Mouse (Mus musculus): ENCODE data around the gene Wdr72. TPM values are rescaled to one million over a fixed set of nuclear protein-coding genes. Genes with fewer than 3 reads are reported as not detected.

The Wdr72 gene
- total RNA-seq, 2 experiments from 2014 or later = not detected

- no peak for DNase-seq
- intact Hi-C loops (cut with DNase I) = no loop called here
These were observed 84.7 kb downstream of the Wdr72 start for GRCm38 (mm10) chr9:74194898-74195297.

- no peak for DNase-seq
- intact Hi-C loops (cut with DNase I) = no loop called here
These were observed 118.1 kb downstream of the Wdr72 start for GRCm38 (mm10) chr9:74228272-74228671.

- no peak for DNase-seq
- intact Hi-C loops (cut with DNase I) = no loop called here
These were observed 131.1 kb downstream of the Wdr72 start for GRCm38 (mm10) chr9:74241292-74241691.

DNA sequence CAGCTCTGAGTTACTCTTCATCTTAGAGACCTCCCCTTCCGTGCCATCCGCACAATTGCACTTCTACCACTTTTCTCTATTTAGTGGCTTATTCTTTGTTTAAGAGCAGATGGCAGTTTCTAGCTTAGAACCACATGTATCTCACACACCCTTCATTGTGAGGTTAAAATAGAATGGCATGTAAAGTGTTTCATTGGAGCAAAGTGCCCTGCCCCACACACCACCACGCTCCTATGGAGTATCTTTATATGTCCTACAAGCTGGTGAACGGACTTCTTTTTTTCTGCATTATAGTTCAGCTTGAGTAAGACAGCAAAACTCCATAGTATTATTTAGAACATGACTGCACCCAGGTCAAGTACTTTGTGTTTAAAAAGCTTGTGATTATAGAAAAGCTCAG is 137.9 kb downstream of the Wdr72 start:
- no peak for DNase-seq
- intact Hi-C loops (cut with DNase I) = no loop called here

DNA sequence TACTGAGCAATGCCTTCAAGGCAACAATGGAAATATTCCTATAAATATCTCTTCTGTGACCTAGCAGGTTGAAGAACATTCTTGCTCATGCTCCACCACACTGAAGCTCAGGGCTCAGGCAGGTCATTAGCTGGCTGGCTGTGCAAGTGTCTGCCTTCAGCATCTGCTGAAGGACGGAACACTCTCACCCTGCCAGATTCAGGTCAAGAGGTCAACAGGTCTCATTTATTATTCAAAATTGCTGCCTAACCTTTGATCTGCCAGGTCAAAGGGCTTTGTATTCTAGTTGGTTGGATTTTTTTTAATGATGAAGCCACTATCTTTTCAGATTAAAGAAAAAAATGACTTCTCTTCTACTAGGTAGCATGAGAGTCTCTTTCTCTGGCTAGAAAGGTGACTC is 139.3 kb downstream of the Wdr72 start:
- intact Hi-C loops (cut with DNase I) = no loop called here
- no peak for DNase-seq

DNA sequence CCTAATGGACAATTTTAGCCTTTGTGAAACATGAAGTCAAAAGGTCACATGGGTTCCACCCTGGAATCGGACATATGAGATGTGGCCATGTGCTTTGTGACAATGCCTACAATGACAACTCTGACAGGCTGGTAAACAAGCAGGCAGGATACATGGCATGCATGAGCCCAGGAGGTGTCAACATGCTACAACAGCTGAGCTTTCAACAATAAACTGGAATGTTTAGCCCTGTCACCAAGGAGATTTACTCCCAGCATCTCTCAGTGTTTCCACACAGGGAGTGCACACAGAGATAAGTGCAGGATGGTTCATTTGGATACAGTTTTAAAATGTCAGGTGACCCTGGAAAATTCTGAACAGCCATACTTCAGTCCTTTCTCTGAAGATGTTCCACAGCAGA is 140.4 kb downstream of the Wdr72 start:
- no peak for DNase-seq
- intact Hi-C loops (cut with DNase I) = no loop called here

- intact Hi-C loops (cut with DNase I) = no loop called here
- DNase-seq = no peak
These were observed 148.2 kb downstream of the Wdr72 start for GRCm38 (mm10) chr9:74258389-74258788.

GRCm38 (mm10) chr9:74277752-74278385 is 167.7 kb downstream of the Wdr72 start:
- DNase-seq = no peak
- intact Hi-C loops (cut with DNase I) = no loop called here

DNA sequence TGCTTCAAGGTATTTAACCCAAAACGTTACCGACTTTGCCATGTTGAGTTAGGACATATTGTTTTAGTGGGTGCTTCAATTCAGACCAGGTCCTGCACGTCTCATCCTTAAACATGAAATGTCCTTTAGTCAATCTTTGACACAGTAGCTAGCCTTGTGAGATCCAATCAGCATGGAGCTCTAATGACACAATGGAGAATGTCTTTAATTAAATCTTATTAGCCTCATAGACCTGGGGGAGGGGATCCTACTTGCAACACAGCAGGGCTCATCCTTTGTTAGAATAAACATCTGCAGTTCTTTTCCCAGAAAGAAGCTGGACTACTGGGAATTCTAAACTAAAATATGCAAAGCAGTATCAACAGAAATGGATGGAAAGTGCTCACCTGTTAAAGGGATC is 171.9 kb downstream of the Wdr72 start:
- intact Hi-C loops (cut with DNase I) = no loop called here
- no peak for DNase-seq

GRCm38 (mm10) chr9:74286210-74286609 is 176.1 kb downstream of the Wdr72 start:
- intact Hi-C loops (cut with DNase I) = no loop called here
- DNase-seq = no peak

DNA sequence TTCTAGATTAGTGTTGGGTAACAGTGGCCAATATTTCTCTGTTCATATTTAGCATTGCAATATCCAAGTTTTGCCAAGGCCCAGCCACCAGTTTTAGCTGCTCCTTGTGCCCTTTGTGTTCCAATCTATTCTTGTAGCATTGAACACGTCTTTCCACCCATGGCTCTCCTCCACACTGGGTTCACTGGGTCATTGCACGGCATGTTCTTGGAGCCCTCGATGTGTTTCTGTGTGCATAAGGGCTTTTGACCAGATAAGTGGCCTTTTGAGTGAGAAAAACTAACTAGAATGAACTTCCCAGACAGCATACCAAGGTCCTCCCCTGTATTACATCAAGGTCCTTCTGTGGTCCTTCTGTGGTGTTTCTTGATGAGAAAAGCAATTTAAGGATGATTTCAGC is 184.3 kb downstream of the Wdr72 start:
- no peak for DNase-seq
- intact Hi-C loops (cut with DNase I) = no loop called here

DNA sequence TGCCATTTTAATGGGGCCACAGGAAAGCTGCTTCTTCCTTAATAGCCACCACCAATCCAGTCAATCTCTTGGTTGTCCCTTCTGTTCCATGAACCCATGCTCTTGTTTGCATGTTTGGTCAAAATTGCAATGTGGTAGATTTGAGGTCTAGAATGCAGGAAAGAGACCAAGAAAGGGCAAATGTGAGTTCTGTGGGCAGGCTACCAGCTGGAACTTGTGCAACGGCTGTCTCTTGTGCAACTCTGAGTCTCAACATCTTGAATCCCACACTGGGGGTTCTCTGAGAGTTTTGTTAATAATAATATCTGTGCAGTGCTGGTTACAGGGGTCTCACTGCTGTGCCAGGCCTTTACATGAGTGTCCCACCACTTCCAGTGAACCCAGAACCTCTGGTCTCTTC is 208.6 kb downstream of the Wdr72 start:
- intact Hi-C loops (cut with DNase I) = no loop called here
- DNase-seq = no peak

DNA sequence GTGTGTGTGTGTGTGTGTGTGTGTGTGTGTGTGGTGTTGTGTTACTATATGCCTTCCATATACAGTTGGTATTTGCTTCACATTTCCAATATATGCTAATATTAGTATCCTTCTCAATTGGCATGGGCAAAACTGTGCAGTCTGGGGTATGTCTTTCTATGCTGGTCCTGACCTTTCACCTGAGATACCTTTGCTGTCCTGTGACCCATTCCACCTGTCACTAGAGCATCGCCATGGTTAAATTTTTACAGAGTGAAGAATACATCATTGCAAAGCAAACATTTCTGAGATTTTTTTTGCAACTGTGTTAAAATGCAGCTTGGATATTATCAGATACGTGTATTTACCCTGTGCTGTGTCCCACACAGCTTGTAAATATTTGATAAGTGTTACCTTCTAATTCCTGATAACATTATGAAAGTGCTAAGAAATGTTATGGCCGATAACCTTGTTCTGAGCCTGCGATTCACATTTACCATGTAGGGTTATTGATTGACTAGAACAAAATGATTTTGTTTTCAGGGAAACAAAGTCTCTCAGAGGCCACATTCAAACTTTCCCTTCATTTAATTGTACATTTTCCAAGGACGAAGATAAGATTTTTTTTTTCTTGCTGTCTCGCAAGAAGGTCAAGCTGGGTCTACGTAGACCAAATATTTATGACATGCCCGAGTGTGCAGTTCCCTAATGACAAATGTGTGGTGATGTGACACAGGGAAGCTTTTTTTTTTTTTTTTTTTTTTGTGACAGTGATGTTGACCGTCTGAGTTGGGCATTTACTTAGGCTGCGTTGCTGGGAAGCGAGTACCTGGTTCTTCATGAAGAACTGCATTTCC is 214.2 kb downstream of the Wdr72 start:
- intact Hi-C loops (cut with DNase I) = no loop called here
- DNase-seq = no peak

DNA sequence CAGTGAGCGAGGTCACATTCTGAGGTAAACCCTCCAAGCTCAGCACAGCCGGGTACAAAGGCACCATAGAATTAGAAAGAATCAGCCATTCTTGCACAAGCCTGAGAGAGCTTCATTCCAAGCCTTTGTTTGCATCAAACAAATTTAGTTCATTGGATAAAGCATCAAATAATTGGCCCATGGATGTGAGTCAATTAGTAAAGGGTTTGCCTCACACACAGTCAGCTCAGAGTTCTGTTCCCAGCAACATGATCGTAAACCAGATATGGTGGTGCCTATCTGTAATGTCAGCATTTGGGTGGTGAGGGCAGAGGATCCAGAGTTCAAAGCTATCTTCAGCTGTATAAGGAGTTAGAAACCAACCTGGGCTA is 214.8 kb downstream of the Wdr72 start:
- DNase-seq = no peak
- intact Hi-C loops (cut with DNase I) = no loop called here

DNA sequence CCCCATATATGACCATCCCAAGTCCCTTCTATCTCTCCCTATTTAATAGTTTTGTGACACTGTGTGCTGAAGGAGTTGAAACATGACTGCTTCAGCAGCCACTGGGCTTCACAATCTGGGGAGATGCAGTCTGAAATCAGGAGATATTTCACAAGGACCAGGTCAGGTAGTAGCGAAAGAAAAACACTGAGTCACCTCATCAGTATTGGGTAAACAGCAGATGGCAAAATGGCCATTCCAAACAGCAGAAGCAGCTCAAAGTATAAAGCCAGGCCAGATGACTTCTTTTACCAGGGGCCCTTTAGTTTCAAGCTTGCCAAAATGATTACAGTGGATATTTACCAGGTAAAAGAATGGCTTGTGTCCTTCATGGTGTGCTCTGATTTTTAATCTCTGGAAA is 215.8 kb downstream of the Wdr72 start:
- no peak for DNase-seq
- intact Hi-C loops (cut with DNase I) = no loop called here

DNA sequence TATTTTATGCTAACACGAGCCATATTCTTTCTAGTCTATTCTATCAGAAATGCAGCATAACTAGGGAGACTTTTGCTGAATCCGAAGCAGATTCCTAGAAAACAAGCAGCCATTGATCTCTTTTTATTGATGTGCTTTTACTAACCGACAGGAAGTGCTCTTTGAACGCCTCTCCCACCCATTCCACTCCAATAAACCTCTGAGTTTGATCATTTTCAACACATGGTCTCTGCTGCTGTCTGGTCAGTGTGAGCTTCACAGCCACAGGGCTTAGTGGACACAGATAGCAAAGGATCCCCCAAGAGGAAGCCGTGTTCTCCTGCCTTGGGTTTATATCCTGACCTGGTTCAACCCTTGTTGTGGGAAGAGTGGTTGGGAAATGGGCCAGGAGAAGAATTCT is 218.7 kb downstream of the Wdr72 start:
- DNase-seq = no peak
- intact Hi-C loops (cut with DNase I) = no loop called here

- intact Hi-C loops (cut with DNase I) = no loop called here
- no peak for DNase-seq
These were observed 220.7 kb downstream of the Wdr72 start for GRCm38 (mm10) chr9:74330706-74331495.

- intact Hi-C loops (cut with DNase I) = no loop called here
- no peak for DNase-seq
These were observed 222.2 kb downstream of the Wdr72 start for GRCm38 (mm10) chr9:74332321-74332720.

Data from gastrocnemius, postnatal 36 days (tissue).